Mouse (Mus musculus) forebrain, embryonic 12.5 days (tissue): ENCODE measurements around the gene Gfod1. TPM values are rescaled to one million over a fixed set of nuclear protein-coding genes. Genes with fewer than 3 reads are reported as not detected.

ENCODE experiments used
- ATAC-seq: fragments of 200-750 bp; cut with Nextera tagmentation; 2 replicates; pipeline ENCODE4 v1.8.0; 2017; ENCODE audit warnings: moderate TSS enrichment; ENCODE audit not compliant: low FRiP score
- H3K27ac ChIP-seq: fragments of 300-500 bp; sonication (generic); 2 replicates; pipeline ENCODE4 v1.5.1; 2016; ENCODE audit warnings: mild to moderate bottlenecking
- H3K27me3 ChIP-seq: fragments of 300-500 bp; sonication (generic); 2 replicates; pipeline ENCODE4 v1.6.1; 2016; ENCODE audit warnings: mild to moderate bottlenecking
- H3K36me3 ChIP-seq: fragments of 300-500 bp; sonication (generic); replicated peaks from 2 replicates; pipeline ENCODE4 v1.6.1; 2016; ENCODE audit warnings: mild to moderate bottlenecking
- H3K4me1 ChIP-seq: fragments of 300-500 bp; sonication (generic); 2 replicates; pipeline ENCODE4 v1.6.1; 2016
- H3K4me2 ChIP-seq: fragments of 300-500 bp; sonication (generic); 2 replicates; pipeline ENCODE4 v1.6.1; 2016; ENCODE audit warnings: mild to moderate bottlenecking, moderate library complexity
- H3K4me3 ChIP-seq: fragments of 300-500 bp; sonication (generic); replicated peaks from 2 replicates; pipeline ENCODE4 v1.5.1; 2016; ENCODE audit warnings: mild to moderate bottlenecking
- H3K9ac ChIP-seq: fragments of 300-500 bp; sonication (generic); 2 replicates; pipeline ENCODE4 v1.6.1; 2016; ENCODE audit warnings: mild to moderate bottlenecking
- H3K9me3 ChIP-seq: fragments of 300-500 bp; sonication (generic); 2 replicates; pipeline ENCODE4 v1.6.1; 2016
- WGBS: fragments of 180-500 bp; shearing (Covaris S2); methylation state at CpG from one replicate; pipeline ENCODE4 v1.1.7; 2016; 5-methylcytosine and 5-hydroxymethylcytosine counted together
- polyA plus RNA-seq: library from polyadenylated mRNA; unstranded; fragments of >200 nt; fragmentation: Nextera tagmentation; extraction: Ambion mirVana; gene quantifications from 2 replicates; pipeline ENCODE4 v1.2.1, GENCODE M21; 2016

Gfod1 gene
- polyA plus RNA-seq, 1 experiment from 2014 or later: 0.97 TPM

DNA sequence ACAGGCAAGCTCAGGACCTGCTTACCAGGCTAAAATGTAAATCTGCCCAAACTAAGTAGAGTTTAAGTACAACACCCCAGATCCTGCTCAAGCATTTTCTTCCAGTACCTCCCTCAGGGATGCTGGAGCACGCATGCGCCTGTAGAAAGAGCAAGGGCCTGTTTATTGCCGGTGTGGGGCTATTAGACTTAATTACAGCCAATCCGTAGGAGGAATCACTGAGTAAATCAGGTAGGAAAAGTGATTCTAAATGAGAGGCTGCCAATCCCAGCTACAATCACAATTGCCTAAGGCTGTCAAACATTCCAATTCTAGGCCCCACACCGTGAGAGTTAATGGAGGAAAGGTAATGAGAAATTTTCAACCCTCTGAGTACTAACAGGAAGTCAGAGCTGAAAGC, 145.7 kb downstream of the Gfod1 start:
- Histone ChIP-seq H3K27ac (no peak overlapping the region), H3K4me3 (no peak overlapping the region), H3K9ac (no peak overlapping the region), H3K4me1 (no peaks in the 10 kb centered on the region; the same call in 1 of the 2 replicates), H3K36me3 (peaks cover 34% of the 10 kb centered on the region), H3K9me3 (no peaks in the 10 kb centered on the region), H3K4me2 (no peak overlapping the region), H3K27me3 (no peaks in the 10 kb centered on the region)
- no peak for ATAC-seq
- 52% methylated on average over 5 of the region's 5 CpGs for WGBS

DNA sequence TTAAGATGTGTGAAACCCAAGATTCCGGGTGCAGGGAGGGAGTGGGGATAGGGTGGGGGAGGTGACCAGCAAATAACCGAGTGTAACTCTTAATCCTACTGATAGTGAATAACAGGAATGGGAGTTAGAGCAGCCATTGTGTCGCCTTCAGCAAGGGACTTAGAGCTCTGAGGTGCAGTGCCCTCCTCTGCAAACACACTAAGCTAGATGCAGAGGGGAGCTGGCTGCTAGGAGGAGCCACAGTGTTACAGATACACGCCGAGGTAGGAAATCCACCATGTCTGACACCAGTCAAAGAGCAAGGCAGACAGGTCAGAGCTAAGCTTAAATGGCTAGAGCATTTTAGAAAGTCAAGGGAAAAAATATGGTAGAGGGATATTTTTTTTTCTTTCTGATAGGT, 146.6 kb downstream of the Gfod1 start:
- peaks cover 40% of the 10 kb centered on the region for H3K36me3 ChIP-seq
- H3K4me3 ChIP-seq: no peak overlapping the region
- H3K9me3 ChIP-seq: no peaks in the 10 kb centered on the region
- WGBS: 34% methylated on average over 5 of the region's 5 CpGs
- H3K27me3 ChIP-seq: no peaks in the 10 kb centered on the region
- no peak overlapping the region for H3K9ac ChIP-seq
- no peak overlapping the region for H3K27ac ChIP-seq
- no peak for ATAC-seq
- H3K4me1 ChIP-seq: no peaks in the 10 kb centered on the region; the same call in 1 of the 2 replicates
- H3K4me2 ChIP-seq: no peak overlapping the region

DNA sequence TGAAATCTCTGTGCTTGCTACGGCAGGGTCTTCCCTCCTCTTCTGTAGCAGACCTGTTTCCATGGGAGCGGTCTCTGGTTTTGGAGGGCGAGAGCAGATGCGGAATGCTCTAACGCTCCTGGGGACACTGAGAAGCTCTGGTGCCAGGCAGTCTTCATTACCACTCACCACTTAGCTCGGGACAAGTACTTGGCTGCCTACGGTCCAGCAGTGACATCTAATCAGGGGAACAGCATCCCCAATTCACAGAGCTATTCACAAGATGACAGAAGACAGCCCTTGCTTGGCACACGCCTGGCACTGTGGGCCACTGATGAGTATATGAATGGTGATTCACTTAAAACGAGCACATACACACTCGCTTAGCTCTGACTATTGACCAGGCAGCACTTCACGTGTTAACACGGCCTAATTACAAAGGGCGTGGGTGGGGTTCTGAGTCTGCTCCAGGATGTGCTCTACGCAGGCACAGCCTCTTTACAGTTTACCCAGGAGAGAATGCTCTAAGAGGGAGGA, 151.9 kb downstream of the Gfod1 start:
- no peak overlapping the region for H3K27ac ChIP-seq
- no peak for ATAC-seq
- no peaks in the 10 kb centered on the region for H3K9me3 ChIP-seq
- no peaks in the 10 kb centered on the region for H3K27me3 ChIP-seq
- H3K4me3 ChIP-seq: no peak overlapping the region
- H3K4me2 ChIP-seq: no peak overlapping the region
- H3K36me3 ChIP-seq: peaks cover 41% of the 10 kb centered on the region
- H3K4me1 ChIP-seq: no peaks in the 10 kb centered on the region; the same call in 1 of the 2 replicates
- WGBS: 89% methylated on average over 14 of the region's 14 CpGs
- no peak overlapping the region for H3K9ac ChIP-seq

DNA sequence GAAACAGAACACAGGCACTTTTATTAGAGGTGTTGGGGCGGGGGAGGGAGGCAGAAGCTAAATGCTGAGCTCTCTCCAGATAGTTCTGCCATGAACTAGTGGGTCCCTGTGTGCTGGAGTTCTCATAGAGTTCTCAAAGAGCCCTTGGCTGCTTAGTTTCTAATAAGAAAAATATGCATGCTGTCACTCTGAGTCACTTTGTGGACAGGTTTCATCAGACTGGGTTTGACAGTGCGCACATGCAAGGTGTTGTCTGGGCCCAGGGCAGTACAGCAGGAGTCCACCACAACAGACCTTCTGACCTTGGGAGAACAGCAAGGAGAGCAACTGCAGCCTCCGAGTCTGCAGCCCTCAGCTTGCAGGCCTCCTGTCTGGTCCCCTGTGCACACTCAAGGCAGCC, 154.3 kb downstream of the Gfod1 start:
- ATAC-seq: no peak
- 84% methylated on average over 3 of the region's 3 CpGs for WGBS

DNA sequence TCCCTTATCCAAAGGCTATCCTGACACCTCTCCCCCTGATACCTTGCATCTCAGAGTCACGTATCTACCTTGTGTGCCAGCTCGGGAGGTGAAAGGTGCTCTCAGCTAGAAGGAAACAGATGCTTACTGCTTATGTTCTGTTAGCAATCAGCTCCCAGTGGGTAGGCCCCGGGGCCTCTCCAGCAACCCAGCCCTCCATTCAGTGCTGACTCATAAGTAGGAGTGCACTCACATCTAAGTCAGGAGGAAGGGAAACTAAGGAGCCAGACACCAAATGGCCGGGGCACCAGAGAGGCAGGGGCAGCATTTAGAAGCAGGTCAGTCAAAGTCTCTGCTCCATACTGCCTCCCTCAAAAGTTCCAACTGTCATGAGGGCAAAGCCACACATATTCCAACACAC, 155.3 kb downstream of the Gfod1 start:
- no peak overlapping the region for H3K4me2 ChIP-seq
- H3K4me1 ChIP-seq: no peaks in the 10 kb centered on the region
- peaks cover 29% of the 10 kb centered on the region for H3K36me3 ChIP-seq
- H3K4me3 ChIP-seq: no peak overlapping the region
- H3K9me3 ChIP-seq: no peaks in the 10 kb centered on the region
- no peaks in the 10 kb centered on the region for H3K27me3 ChIP-seq
- ATAC-seq: no peak
- no peak overlapping the region for H3K27ac ChIP-seq
- 78% methylated on average over 4 of the region's 4 CpGs for WGBS
- H3K9ac ChIP-seq: no peak overlapping the region

More for the DNA sequence above, 154.3 kb downstream of the Gfod1 start:
- Histone ChIP-seq H3K36me3 (peaks cover 34% of the 10 kb centered on the region), H3K4me2 (no peak overlapping the region), H3K9me3 (no peaks in the 10 kb centered on the region), H3K9ac (no peak overlapping the region), H3K4me3 (no peak overlapping the region), H3K27ac (no peak overlapping the region), H3K27me3 (no peaks in the 10 kb centered on the region), H3K4me1 (no peaks in the 10 kb centered on the region)

DNA sequence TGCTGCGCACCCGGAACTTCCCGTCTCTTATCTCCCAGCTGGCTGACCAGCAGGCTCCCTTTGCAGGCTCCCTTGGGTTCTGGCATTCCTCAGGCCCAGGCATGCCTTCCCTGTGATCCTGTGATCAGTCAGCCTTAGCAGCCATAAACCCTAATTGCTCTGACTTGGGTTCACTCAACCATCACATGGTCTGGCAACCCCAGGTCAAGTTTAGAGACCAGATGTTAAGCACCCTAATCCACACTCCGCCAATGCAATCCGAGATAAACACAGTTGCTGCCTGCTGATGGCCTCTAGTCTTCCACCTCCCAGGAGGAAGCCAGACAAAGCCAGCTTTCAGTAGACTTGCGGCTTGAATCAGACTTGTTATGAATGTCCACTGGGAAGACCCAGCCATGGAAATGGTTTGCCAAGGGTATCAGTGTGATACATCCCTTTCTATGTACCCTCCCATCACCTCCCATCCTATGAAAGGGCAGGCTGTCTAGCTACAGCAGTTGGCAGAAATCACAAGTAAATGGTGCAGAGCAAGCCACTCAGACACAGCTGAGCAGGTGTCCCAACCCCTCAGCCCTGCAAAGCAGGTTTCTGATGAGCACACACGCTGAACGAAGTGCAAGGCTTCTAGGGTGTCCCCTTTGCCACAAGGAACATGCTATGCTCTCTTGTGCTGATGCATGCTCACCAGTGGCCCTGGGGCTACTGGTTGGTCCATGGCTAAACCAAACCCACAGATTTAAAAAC, 157.3 kb downstream of the Gfod1 start:
- no peak for ATAC-seq
- Histone ChIP-seq H3K4me3 (no peak overlapping the region), H3K4me2 (no peak overlapping the region), H3K36me3 (peaks cover 13% of the 10 kb centered on the region), H3K9ac (no peak overlapping the region), H3K9me3 (no peaks in the 10 kb centered on the region), H3K27ac (no peak overlapping the region), H3K4me1 (no peaks in the 10 kb centered on the region), H3K27me3 (no peaks in the 10 kb centered on the region)
- 79% methylated on average over 8 of the region's 8 CpGs for WGBS

Other genes with a start within 250 kb of the Gfod1 start
- 74.0 and 75.4 TPM in 2 replicates for gene Tbc1d7, start 132.7 kb downstream of the Gfod1 start, polyA plus RNA-seq
- 43.2 and 44.1 TPM in 2 replicates for gene Sirt5, start 61.3 kb upstream of the Gfod1 start, polyA plus RNA-seq
- 238 and 243 TPM in 2 replicates for gene Nol7, start 94.2 kb upstream of the Gfod1 start, polyA plus RNA-seq
- gene Ranbp9, start 177.1 kb upstream of the Gfod1 start, polyA plus RNA-seq: 13.4 and 15.6 TPM in 2 replicates